Mouse (Mus musculus) frontal cortex, adult 2 months (tissue): ENCODE data around the gene Magi3. TPM values are rescaled to one million over a fixed set of nuclear protein-coding genes. Genes with fewer than 3 reads are reported as not detected.

Experiments used
- DNase-seq, 2 experiments: peaks; one replicate each; pipeline ENCODE4 v3.0.0; 2022; ENCODE audit warnings: low spot score in 1 of 2; ENCODE audit errors: extremely low spot score in 1 of 2
- polyA plus RNA-seq: library from polyadenylated mRNA; depleted of rRNA; stranded (reverse); fragments of >200 nt; gene quantifications from 2 replicates; pipeline ENCODE4 v1.2.3, GENCODE M21; 2012

Magi3 gene
- polyA plus RNA-seq, 1 experiment: 20.9 TPM

DNA sequence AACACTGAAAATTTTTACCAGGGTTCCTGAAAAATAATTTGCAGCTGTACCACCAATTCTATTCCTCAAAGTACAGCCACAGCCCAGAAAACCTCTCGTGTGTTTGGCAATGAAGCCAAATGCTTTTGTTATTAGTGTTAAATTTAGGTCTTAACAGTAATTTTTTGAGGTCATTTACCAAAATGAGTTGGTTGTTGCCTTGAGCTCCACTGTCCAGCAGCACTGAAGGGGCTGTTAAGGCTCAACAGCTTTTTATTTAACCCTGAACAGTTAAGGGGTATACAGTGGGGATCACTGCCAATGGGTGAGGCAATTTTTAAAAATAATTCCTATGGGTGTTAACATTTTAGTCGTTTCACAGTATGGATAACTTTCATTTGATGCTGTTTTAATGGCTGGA lies 252.9 kb downstream of the Magi3 start:
- DNase-seq: no peak
